Mouse (Mus musculus) right cerebral cortex, postnatal 4 days (tissue): ENCODE data around the gene Gm128.

Source experiments
- DNase-seq: peaks from one replicate; pipeline ENCODE4 v3.0.0-alpha.2; 2022

The Gm128 gene

DNA sequence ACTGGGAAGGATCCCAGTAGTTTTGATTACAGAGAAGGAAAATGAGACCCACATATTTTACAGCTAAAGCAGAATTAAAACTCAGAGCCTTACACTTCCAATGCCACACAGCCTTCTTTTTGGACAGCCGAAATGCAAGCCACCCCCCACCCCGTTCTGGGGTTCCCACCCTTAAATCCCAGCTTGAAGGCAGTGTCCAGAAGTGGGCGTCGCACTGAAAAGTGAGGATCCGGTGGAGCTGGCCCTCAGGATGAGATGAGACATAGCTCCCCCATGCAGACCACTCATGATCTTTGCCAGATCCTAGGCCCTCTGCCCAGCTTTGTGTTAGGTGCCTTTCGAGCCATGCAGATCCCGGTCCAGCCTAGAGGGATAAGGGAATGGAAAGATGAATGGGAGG, at the start of gene Gm128:
Gene Gm128 (minus strand): TSS at position 101 of the 400 bp plus-strand sequence.
- no peak for DNase-seq

DNA sequence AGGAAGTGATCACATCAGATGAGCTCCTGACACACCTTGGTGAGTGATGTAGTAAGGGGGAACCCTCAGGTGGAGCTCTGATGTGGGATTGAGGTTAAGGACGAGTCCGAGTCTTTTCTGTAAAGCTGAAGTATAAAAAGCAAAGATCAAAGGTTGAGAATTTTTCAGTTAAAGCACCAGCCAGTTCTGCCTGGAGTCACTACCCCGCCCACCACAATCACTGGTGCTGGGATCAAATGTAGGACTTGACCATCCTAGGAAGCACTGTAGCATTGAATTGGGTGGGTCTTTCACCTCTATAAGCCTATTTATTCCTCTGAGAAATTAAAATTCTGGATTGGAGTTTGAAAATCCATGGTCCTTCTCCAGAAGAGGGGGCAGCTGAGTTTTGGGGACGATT, 49.6 kb upstream of the Gm128 start:
- DNase-seq, result no peak

DNA sequence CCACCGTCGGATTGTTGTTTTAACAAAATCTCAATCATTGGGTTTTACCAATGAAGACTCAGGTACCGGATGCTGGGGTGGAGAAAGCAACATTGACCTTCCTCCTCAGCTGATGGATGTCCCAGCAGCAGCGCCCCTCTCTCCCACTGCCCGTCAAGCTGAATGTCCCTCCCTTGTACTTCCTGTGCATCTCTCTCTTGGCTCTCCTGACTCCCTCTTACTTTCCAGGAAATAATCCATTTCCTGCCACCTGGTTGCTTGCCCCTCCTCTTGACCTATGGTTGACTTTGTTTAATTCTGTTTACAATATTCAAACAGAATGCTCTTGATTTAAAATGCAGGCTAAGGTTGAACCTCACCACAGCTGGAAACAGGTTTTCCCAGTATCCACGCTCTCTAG, 48.8 kb upstream of the Gm128 start:
- DNase-seq, result no peak

DNA sequence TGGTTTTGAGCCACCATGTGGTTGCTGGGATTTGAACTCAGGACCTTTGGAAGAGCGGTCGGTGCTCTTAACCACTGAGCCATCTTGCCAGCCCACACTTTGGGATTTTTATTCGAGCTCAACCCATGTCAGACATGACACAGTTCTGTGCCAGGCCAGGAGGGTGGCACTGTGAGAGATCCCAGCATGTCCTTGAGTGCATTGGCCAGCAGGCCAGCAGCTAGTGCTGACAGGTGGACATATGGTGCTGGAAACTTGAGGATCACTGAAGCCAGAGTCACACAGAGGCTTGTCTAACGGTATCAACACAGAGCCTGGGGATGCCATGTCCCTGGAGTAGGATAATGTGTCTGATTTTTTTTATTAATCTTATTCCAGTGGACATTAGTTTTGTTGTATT, 48.0 kb upstream of the Gm128 start:
- no peak for DNase-seq

DNA sequence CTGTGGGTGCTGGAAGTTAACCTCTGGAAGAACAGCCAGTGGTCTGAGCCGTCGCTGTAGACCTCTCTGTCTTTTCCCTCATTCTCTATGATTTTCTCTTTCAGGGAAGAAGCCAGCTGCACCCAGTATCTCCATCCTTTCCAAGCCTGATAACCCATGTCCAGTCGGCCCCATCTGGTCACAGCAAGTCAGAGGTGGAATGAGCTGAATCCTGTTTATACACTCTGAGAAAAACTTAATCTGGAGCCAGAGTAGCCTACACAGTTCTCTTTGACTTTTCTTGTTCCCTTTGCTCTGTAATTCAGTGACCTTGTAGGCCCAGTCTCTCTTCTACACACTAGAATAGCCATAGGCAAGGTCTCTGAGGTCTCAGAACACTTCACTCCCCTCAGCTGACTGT, 46.1 kb upstream of the Gm128 start:
- DNase-seq, result no peak

DNA sequence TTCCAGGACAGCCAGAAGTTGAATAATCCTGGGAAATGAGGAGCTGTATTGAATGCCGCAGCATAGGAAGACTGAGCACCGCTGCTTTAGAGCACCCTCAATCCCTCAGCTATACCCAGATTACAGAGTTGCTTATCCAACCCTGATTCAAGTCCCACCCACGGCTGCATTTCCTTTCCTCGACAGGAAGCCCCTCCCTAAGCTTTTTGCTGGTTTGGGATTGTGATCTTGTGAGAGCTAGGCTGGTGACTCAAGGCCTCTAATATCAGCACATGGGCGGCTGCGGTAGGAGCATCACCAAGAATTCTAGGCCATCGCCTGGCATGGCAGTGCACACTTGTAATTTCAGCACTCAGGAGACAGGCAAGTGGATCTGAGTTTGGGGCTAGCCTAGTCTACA, 45.1 kb upstream of the Gm128 start:
- no peak for DNase-seq

DNA sequence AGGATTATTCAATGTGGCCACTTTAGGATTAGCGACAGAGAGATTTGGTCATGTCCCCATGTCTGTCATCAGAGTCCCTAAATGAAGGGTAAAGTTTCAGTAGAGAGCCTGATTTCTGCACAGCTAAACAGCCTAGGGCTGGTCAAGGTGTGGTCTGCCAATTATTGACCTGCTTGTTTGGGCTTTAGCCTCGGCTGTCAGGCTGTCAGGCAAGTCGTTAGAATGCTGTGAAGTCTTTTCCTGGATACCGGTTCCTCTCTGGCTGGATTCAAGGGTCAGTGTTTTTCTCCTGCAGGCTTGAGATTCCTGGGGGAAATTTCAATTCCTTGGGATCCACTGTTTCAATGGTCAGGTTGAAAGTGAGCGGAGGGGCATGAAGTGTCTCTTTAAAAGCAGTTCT, 44.6 kb upstream of the Gm128 start:
- DNase-seq, result no peak

DNA sequence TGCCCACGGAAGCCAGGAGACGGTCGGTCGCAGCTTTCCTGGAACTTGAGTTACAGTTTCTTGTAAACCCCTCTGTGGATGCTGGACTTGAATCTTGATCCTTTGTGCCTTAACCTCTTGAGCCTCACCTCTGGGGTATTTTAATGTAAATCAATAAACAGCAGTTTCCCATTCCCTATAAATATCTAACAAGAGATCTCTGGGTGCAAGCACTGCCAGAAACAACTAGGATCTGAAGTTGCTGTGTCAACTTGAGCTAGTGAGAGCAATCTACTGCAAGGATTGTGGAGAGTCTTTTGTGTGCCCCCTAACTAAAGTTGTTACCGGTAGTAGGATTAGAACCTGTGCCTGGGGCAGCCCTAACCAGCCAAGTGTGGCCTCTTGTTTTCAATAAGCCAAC, 44.0 kb upstream of the Gm128 start:
- DNase-seq, result no peak

DNA sequence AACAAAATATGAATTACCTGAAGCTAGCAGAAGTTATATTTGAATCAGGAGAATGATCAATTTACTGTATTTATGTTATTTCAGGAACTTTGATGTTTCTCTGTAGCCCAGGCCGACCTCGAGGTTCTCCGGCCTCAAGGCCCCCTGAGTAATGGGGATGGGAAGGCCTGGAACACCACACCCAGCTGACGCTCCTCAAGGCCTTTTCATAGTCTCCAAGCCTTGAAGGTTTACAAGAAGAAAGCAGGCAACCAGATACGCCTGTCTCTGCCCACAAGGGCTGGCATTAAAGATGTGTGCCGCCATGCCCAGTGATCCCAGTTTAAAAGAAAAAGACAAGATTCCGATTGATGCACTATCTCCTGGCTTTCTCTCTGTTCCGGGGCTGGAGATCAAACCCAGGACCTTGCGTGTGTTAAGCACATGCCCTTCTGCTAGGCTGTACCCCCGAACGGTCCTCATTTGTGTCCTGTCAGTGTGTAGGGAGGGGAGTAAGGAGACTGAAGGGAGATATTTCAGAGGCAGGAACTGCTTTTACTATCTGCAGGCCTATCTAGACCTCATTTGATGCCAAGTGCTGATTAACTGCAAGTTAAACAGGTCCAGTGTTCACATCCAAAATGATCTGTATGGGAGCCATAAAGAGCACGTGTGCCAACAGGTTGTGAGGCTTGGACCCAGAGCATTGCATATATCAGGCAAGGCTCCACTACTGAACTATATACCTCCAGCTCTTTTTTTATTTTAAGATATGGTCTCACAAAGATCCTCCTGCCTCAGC, 43.3 kb upstream of the Gm128 start:
- no peak for DNase-seq

DNA sequence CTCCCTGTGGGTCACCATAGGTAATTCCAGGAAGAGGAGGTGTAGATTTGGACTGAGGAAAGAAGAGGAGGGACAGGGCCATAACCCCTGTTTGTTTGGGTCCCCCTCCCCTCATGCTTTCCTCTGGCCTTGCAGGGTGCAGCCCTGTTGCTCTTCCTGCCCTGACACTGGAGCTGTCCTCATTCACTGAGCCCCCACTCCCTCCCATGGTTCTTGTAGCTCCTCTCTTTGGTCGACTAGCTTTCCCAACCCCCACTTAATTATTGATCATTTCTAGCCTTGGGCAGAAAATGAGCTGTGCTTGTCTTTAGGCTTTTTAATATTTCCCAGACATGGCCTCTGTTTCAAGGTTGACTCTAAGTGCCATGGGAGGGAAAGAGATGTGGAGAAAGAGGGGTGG, 42.7 kb upstream of the Gm128 start:
- DNase-seq, result no peak

DNA sequence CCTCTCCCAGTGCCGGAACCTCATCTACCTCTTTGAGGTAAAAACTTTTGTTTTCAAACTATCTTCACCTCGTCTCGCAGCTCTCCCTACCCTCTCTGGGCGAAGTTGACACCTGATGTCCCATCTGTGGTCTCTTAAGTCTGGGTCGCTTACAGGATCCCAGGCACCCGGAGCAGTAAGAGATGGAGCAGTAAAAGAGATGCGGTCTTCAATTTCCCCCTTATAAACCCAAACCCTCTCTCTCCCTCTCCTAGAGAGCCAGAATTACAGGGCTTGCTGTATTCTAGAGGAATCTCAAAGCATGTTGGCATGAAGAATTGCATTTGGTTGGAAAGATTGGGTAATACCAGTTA, 42.2 kb upstream of the Gm128 start:
- DNase-seq, result no peak

DNA sequence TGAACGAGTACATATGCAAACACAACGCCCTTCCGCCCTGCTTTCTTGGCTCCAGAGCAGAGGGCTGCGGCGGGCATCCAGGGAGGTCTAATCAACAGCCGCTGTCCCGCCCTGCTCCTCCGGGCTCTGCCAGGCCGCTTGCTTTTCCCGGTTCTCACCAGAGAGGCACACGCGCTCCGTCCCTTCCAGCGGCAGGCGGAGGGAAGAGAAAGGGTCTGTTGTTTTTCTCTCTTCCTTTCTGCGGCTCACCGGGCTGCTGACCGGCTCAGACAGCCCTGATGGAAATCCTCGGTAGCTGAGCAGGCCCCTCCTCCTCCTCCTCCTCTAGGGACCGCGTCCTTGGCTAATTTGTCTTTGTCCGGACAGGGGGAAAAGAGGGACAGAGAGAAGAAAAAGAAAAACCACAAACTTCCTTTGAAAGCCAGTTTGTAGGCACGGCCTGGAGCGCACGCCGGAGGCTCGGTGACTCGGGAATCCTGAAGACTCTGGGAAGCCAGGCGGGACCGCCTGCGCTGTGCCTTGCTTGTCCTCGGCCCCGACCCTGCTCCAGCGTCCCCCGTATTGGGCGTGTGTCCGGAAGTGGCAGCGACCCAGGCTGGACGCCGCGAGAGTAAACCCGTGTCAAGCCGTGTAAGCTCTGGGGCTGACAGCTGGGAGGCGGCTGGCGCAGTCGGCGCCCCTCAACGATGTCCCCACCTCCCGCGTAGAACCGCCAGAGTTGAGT, 41.6 kb upstream of the Gm128 start:
- DNase-seq, result peak; percentile 74

DNA sequence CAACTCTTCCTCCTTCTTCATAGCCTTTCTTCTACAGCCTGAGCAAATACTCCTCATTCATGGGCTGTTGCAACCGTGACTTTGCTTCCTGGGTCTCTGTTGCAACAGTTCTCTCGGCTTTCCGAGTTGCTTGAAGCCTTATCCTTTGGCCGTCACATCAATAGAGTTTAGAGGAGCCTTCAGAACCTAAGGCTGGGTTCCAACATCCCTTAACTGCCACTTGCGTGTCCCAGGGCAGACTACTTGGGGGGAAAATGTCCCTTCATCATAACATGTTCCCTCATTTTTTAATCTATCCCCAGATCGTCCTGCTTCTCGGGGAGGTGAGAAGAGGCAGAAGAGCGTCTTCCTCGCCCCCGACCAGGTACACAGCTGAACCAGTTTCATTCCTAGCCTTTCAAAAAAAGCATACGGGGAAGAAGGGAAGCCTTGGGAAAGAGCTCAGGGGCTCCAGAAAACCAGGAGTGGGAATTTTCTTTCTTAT, 41.0 kb upstream of the Gm128 start:
- DNase-seq, result no peak

DNA sequence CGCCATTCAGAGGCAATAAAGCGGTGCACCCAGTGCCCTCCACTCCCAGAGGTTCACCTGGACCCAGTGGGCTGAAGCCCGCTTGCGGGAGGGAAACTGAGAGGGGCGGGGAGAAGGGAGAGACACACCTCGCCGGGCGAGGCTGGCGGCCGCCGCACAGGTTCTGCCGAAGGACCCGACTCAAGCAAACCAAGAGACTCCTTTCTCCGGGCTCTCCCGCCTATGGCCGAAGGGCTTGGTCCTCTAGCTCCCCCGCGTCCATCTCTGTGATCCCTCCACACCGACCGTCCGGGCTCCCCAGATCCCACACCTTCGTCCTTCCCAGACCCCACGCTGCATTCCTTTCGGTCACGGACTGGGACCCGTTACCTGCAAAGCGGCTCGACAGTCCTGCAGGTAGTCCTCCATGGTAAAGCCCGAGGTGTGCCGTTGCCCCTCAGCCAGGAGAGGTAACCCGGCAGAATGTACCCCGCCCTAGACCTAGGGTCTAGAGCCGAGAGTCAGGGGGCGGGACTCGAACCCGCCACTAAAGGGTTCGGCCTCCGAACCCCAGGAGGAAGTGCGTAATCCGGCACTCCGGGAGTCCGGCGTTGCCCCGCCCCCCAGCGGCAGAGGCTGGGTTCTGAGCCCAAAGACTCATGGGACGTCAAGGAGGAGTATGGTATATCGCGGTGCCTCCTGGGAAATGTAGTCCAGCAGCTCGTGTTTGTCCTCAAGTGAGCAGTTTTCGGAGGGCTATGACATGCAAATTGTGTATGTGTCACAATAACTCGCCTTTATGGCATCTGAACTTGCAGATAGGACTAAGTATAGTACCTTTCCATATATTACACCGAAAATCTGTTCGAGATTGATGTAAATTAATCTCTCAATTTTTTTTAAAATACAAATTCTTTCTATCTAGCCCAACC, 40.1 kb upstream of the Gm128 start, which contains the start of the genes Mindy1 and Prune1:
Gene Mindy1 (plus strand): TSS at position 130 of the 911 bp plus-strand sequence.
Gene Prune1 (minus strand): TSS at position 861 of the 911 bp plus-strand sequence.
- peak; percentile 99 for DNase-seq

DNA sequence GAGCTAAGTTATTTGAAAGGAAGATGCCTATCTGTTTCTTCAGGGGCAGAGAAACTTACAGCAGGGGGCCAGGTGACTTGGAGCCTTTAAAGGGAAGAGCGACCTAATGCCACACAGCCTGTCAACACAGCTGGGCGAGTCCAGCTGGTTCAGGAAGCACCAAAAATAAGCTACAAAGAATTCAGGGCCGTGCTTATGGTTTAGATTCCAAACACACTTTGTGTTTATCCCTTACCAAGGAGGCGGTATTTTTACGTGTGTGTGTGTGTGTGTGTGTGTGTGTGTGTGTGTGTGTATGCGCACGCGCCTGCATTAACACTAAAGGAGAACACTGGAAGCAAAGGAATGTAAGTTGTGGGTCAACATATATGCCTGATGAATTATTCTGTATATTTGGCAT, 39.3 kb upstream of the Gm128 start:
- peak; percentile 29 for DNase-seq

DNA sequence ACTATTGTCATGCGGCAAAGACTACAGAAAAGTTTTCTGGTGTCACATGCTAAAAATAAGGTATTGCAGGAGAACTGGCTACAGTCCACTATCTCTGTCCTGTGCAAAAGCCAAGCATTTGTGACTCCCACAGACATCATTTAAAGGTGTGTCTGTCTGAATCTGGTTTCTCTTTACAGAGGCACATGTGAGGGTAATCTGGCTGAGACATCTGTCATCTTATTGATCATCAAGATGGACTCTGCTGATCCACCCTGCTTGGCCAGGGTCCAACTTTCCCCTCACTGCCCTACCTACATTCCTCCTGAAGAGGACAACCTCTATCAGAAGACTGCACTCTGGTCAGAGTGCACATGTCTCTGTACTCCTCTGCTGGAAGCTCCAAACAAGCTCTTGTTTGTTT, 35.8 kb upstream of the Gm128 start:
- no peak for DNase-seq

DNA sequence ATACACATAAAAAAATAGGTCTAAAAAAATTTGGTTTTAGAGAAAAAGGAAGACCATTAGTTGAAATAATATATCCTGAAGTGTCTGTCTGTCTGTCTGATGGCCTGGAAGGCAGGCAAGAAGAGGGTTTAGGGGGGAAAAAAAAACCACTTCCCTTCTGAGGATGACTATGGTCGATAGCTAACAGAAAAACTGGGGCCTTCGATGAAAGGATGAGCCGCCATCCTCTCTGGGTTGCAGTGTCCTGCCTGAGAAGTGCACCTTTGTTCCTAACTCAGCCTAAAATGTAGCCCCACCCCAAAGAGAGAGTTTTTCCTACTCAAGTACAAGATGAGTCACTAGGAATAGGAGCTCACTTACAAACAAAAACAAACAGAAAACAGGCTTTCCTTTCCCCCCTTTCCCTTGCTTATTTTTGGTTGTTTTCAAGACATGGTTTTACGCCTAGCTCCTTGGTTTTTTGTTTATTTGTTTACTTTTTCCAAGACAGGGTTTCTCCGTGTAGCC, 35.1 kb upstream of the Gm128 start:
- no peak for DNase-seq

DNA sequence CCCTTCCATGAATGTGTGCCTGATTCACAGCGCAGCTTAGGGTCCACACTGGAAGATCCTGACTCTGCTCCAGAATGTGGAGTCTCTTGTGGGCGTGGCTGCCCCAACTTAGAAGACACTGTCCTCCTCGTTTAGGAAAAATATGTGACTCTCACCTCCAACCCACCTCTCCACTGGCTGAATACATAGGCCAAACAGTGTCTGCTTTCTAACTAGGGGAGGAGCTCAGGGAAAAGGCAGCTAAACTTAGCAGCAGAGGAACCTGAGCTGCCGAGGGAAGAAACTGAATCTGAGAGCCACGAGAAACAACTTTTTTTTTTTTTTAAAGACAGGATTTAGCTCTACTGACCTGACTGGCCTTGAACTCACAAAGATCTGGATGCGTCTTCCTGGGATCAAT, 33.8 kb upstream of the Gm128 start:
- no peak for DNase-seq

DNA sequence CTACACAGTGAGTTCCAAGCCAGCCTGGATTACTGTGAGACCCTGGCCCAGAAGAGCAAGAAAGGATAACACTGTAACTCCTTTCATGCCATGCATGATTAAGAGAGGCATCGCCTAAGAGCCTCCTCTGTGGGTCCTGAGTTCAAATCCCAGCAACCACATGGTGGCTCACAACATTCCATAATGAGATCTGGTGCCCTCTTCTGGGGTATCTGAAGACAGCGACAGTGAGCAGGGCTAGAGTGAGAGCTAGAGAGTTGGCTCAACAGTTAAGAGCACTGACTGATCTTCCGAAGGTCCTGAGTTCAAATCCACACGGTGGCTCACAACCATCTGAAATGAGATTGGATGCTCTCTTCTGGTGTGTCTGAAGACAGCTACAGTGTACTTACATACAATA, 33.1 kb upstream of the Gm128 start:
- DNase-seq, result no peak

DNA sequence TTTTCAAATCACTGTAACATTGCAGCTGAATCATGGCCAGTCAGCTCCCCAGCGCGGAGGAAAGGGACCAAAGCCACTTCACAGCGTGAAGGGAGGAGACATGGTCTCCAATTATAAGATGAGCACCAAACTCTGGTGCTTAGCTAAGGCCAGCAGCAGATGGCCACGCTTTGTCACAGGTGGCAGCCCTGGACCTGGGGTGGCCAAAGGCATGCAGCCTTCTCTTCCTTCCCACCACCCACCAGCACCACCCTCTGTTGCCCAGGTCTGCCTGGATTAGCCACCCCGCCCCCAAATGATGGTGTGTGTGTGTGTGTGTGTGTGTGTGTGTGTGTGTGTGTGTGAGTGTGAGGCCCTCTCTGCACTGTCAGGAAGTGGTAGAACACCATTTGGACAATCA, 32.1 kb upstream of the Gm128 start:
- DNase-seq, result no peak

DNA sequence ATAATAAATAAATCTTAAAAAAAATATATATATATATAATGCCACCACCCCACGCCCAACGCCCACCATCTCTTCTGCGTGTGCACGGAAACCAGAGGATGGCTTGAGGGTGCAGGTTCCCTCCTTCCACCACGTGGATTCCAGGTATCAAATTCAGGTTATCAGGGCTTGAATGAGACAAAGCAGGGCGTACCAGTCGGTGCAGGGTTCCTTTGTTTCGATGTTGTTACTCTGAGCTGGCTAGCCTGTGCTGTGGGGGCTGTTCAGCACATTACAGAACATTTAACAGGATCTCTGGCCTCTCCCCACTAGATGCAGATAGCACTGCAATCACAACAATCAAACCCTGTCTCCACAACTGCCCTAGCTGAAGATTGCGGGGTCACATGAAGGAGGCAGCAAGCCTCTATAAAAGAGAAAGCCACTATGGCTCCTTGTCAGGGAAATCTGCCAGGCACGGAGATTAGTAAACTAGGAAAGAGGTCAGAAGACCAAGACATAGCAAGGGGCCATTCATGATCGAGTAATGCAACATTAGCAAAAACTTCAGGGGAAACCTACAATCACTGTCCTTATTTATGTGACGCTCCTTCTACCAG, 29.5 kb upstream of the Gm128 start:
- DNase-seq, result no peak

DNA sequence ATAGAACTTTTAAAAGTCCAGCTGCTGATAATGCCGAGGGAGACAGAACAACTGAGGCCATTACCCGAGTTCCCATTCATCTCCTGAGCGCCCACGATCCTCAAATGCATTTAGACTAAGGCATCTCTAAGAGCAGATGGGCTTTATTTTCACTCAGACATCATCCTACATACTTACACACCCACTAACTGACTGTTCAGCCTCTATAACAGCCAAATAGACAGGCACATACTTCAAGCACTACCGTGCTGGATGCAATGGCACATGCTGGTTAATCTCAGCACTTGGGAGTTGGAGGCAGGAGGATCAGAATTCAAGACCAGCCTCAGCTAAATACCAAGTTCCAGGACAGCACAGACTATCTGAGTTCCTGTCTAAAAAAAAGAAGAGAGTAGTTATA, 28.4 kb upstream of the Gm128 start:
- no peak for DNase-seq

DNA sequence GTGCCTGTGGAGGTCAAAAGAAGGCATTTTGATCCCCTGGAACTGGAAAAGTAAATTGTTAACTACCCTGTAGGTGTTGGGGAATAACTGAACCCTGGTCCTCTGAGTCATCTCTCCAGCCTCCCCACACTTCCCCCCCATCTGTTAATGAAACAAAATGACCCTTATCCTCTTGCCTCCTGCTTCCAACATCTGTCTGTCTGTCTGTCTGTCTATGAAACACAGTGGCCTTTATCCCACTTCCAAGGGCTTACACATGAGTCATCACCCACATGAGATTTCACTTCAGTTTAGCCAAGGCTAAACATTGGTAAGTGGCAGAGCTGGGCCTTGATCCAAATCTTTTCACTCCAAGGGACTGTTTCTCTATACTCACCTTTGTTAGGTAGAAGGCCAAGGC, 26.5 kb upstream of the Gm128 start:
- no peak for DNase-seq
